Mouse (Mus musculus): ENCODE measurements around the gene Gm17604. TPM values are rescaled to one million over a fixed set of nuclear protein-coding genes. Genes with fewer than 3 reads are reported as not detected.
A peak's percentile ranks its signal among the peaks of the same experiment; 100 is the strongest.

Gm17604 gene
- not detected in 2 replicates for polyA plus RNA-seq (2016; fragmentation: Nextera tagmentation; extraction: Ambion mirVana)

- ATAC-seq (ENCODE audit: insufficient number of reproducible peaks, low FRiP score): no peak
Measured at GRCm38 (mm10) chrX:165004779-165005324, at the start of gene Gm17604. Gene Gm17604, minus strand, starts transcription at chrX:165004829.

GRCm38 (mm10) chrX:165049929-165050328, 45.3 kb upstream of the Gm17604 start:
- no peaks in the 10 kb centered on the region for H3K9me3 ChIP-seq (replicated peaks)
- H3K4me1 ChIP-seq (replicated peaks): no peaks in the 10 kb centered on the region
- H3K9ac ChIP-seq: no peak overlapping the region
- 59% methylated on average over 1 of the region's 1 CpGs for WGBS
- H3K36me3 ChIP-seq: no peaks in the 10 kb centered on the region
- H3K27me3 ChIP-seq (replicated peaks): no peaks in the 10 kb centered on the region
- H3K4me3 ChIP-seq: no peak overlapping the region
- no peak overlapping the region for H3K4me2 ChIP-seq
- no peak overlapping the region for H3K27ac ChIP-seq (ENCODE audit: poor library complexity, severe bottlenecking)
- no peak for ATAC-seq (ENCODE audit: insufficient number of reproducible peaks, low FRiP score)

More at GRCm38 (mm10) chrX:165004779-165005324, at the start of gene Gm17604:
- Histone ChIP-seq H3K9ac (no peak within 1 kb of the TSS), H3K27me3 (replicated peaks) (no peaks in the 10 kb centered on the region), H3K36me3 (no peaks in the 10 kb centered on the region), H3K4me1 (replicated peaks) (no peaks in the 10 kb centered on the region), H3K4me3 (no peak within 1 kb of the TSS), H3K27ac (ENCODE audit: poor library complexity, severe bottlenecking) (no peak within 1 kb of the TSS), H3K9me3 (replicated peaks) (no peaks in the 10 kb centered on the region), H3K4me2 (no peak within 1 kb of the TSS)

- Histone ChIP-seq H3K9ac (no peak overlapping the region), H3K27ac (ENCODE audit: poor library complexity, severe bottlenecking) (no peak overlapping the region), H3K27me3 (replicated peaks) (no peaks in the 10 kb centered on the region), H3K4me3 (no peak overlapping the region), H3K9me3 (replicated peaks) (no peaks in the 10 kb centered on the region), H3K4me1 (replicated peaks) (no peaks in the 10 kb centered on the region), H3K36me3 (no peaks in the 10 kb centered on the region), H3K4me2 (no peak overlapping the region)
- 23% methylated on average over 4 of the region's 4 CpGs for WGBS
- no peak for ATAC-seq (ENCODE audit: insufficient number of reproducible peaks, low FRiP score)
Measured at GRCm38 (mm10) chrX:165003141-165003540, 1.5 kb downstream of the Gm17604 start.

- 9% methylated on average over 26 of the region's 26 CpGs for whole genome bisulfite sequencing
- no peaks in the 10 kb centered on the region for H3K27me3 ChIP-seq (replicated peaks)
- peak within 1 kb of the TSS; percentile 74 for H3K9ac ChIP-seq
- 0 out of 2 replicates have a peak, but pooled peaks cover 4% of the 10 kb centered on the region for H3K4me1 ChIP-seq (replicated peaks)
- peak within 1 kb of the TSS; percentile 71 for H3K4me2 ChIP-seq
- ATAC-seq (ENCODE audit: insufficient number of reproducible peaks, low FRiP score): peak; percentile 100
- H3K9me3 ChIP-seq (replicated peaks): no peaks in the 10 kb centered on the region
- no peak within 1 kb of the TSS for H3K27ac ChIP-seq (ENCODE audit: poor library complexity, severe bottlenecking)
- no peaks in the 10 kb centered on the region for H3K36me3 ChIP-seq
- peak within 1 kb of the TSS; percentile 72 for H3K4me3 ChIP-seq
Measured at GRCm38 (mm10) chrX:164980193-164980775, 24.3 kb downstream of the Gm17604 start, which contains the start of the genes Mospd2 and Fancb. Gene Mospd2, minus strand, starts transcription at chrX:164980375. Gene Fancb, plus strand, starts transcription at chrX:164980592.

DNA sequence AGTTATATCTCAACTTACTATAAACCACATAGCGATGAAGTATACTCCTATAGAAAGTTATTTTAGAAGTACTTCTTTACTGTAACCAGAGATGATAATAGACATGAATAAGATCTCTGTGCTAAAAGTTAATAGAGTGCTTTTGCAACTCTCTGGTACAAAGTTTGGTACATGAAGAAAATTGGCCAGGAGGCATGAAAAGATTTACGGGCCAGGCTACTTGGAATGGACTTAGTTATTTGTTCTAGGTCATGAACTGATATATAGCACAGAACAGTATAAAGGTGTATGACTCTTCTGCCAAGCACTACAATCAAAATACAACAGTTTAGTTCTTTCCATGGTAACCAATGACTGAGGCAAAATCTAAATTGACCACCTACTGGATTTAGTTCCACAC, 25.8 kb downstream of the Gm17604 start:
- Histone ChIP-seq H3K9me3 (replicated peaks) (no peaks in the 10 kb centered on the region), H3K27ac (ENCODE audit: poor library complexity, severe bottlenecking) (no peak overlapping the region), H3K4me1 (replicated peaks) (0 out of 2 replicates have a peak, but pooled peaks cover 4% of the 10 kb centered on the region), H3K4me3 (no peak overlapping the region), H3K27me3 (replicated peaks) (no peaks in the 10 kb centered on the region), H3K36me3 (no peaks in the 10 kb centered on the region), H3K4me2 (no peak overlapping the region), H3K9ac (no peak overlapping the region)
- ATAC-seq (ENCODE audit: insufficient number of reproducible peaks, low FRiP score): no peak
- WGBS: 85% methylated on average over 2 of the region's 2 CpGs

DNA sequence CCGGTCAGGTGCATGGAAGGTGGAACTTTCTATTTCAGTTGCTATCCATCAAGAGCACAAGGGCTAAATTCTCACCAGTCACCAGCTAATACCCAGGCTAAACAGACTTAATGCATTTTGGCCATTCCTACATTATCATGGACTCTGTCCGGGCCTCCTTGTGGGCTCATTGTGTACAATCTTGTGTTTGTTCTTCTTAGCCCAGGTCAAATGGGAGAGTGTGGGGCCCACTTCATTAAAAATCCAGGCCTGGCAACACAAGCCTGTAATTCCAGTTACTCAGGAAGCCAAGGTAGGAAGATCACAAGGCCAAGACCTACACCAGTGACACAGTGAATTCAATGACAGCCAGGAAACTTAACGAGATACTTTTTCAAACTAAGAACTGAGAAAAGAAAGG, 33.4 kb downstream of the Gm17604 start:
- H3K36me3 ChIP-seq: no peaks in the 10 kb centered on the region
- WGBS: 81% methylated on average over 3 of the region's 3 CpGs

GRCm38 (mm10) chrX:164965750-164966448, 38.7 kb downstream of the Gm17604 start:
- H3K4me1 ChIP-seq (replicated peaks): no peaks in the 10 kb centered on the region
- H3K27me3 ChIP-seq (replicated peaks): no peaks in the 10 kb centered on the region
- H3K4me2 ChIP-seq: no peak overlapping the region
- no peak overlapping the region for H3K27ac ChIP-seq (ENCODE audit: poor library complexity, severe bottlenecking)
- WGBS: 77% methylated on average over 3 of the region's 3 CpGs
- ATAC-seq (ENCODE audit: insufficient number of reproducible peaks, low FRiP score): no peak
- no peaks in the 10 kb centered on the region for H3K9me3 ChIP-seq (replicated peaks)
- no peak overlapping the region for H3K9ac ChIP-seq
- 0 out of 2 replicates have a peak, but pooled peaks cover 4% of the 10 kb centered on the region for H3K36me3 ChIP-seq
- no peak overlapping the region for H3K4me3 ChIP-seq

More for the DNA sequence above, 33.4 kb downstream of the Gm17604 start:
- no peak overlapping the region for H3K9ac ChIP-seq
- H3K27me3 ChIP-seq (replicated peaks): no peaks in the 10 kb centered on the region
- no peak overlapping the region for H3K4me3 ChIP-seq
- H3K27ac ChIP-seq (ENCODE audit: poor library complexity, severe bottlenecking): no peak overlapping the region
- no peak for ATAC-seq (ENCODE audit: insufficient number of reproducible peaks, low FRiP score)
- no peaks in the 10 kb centered on the region for H3K9me3 ChIP-seq (replicated peaks)
- no peaks in the 10 kb centered on the region for H3K4me1 ChIP-seq (replicated peaks)
- no peak overlapping the region for H3K4me2 ChIP-seq

Other genes with a start within 250 kb of the Gm17604 start
- 10.9 and 12.7 TPM in 2 replicates for gene Mospd2, start 24.5 kb downstream of the Gm17604 start, polyA plus RNA-seq (2016; fragmentation: Nextera tagmentation; extraction: Ambion mirVana)
- gene Fancb, start 24.2 kb downstream of the Gm17604 start, polyA plus RNA-seq (2016; fragmentation: Nextera tagmentation; extraction: Ambion mirVana): 7.1 and 8.1 TPM in 2 replicates

All from heart, embryonic 12.5 days (tissue).